Mouse (Mus musculus) embryonic fibroblast, embryonic 13.5 days (primary cell): ENCODE results near the gene Topaz1.

Source experiments
- CTCF ChIP-seq: IDR thresholded peaks from 2 replicates; pipeline ENCODE4 v1.5.1; 2011; ENCODE audit warnings: mild to moderate bottlenecking, control low read depth, low read length, moderate library complexity, borderline replicate concordance; ENCODE audit not compliant: insufficient read depth
- POLR2A ChIP-seq: IDR thresholded peaks from 2 replicates; pipeline ENCODE4 v1.6.1; 2011; ENCODE audit warnings: low read depth, mild to moderate bottlenecking, control low read depth, low read length, moderate library complexity

DNA sequence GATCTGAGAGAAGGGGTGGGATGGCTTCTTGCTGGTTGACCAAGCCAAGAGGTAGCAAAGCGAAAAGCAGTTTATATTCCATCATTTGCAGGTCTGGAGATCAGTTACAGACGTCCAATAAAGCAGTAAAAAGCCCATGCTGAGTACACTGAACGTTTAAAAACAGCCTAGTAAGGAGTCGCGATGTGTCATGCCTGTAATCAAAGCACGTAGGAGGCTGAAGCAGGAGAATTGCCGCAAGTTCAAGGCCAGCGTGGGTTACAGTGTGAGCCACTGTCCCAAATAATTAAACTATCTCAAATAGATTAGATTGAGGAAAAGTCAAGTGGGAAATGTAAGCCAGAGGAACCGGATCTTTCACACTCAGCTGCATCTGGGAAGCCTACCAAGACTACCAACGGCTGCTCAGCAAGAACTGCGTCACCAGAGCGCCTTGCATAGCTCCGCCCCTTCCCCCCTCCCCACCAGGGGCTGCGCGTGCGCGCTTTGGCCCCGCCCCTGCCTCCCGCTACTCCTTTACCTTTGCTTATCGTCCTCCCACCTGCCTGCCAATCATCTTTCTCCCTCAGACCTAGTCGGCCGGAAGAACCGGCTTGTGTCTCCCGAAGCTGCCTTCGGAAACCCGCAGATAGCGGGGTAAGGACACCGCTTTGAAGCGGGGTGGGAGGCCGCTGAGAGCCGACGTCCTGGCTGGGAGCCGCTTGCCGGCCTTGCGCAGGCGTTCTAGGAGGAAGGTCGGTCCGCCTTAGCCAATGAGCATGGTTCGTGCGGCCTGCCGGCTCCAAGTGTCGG, 58.1 kb downstream of the Topaz1 start, which contains the start of gene Tcaim:
- TF ChIP-seq CTCF (no peak), POLR2A (peak; percentile 75)
